ENCODE assay signal across 26 mouse cellular contexts in the genomic region with DNA sequence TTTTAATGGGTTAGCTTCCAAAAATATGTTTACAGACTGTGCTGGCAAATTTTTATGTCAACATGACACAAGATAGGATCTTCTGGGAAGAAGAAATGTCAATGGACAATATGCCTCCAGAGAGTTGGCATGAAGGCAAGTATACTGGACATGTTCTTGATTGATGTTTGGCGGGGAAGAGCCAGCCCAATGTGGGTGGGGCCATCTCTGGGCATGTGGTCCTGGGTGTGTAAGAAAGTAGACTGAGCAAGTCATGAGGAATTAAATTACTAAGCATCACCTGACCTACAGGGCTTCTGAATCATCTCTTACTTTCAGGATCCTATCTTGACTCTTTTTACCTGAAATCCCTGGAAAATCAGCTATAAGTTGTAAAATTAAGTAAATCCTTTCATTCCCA.
"Had no signal": no experiment of that assay in that cellular context is flagged by ENCODE, and none has a peak within 500 bp of the region (broad histone marks: within the 10 kb centered on the region; RNA-seq: fewer than 3 reads in every experiment).

No protein-coding gene starts in this region.

- H3K27me3 ChIP-seq: heart, embryonic 12.5 days; hindbrain, embryonic 13.5 days; hindbrain, embryonic 15.5 days; kidney, embryonic 15.5 days; limb, embryonic 13.5 days; limb, embryonic 15.5 days had no signal

- H3K4me3 ChIP-seq: gastrocnemius, adult 2 months; heart, embryonic 10.5 days; heart, embryonic 12.5 days; hindbrain, embryonic 13.5 days; hindbrain, embryonic 15.5 days; kidney, embryonic 15.5 days; limb, embryonic 13.5 days; limb, embryonic 15.5 days had no signal

- ATAC-seq: hindbrain, postnatal 0 days; intestine, embryonic 16.5 days had no signal

- H3K9me3 ChIP-seq: heart, embryonic 10.5 days; heart, embryonic 12.5 days; hindbrain, embryonic 13.5 days; hindbrain, embryonic 15.5 days; kidney, embryonic 15.5 days; limb, embryonic 13.5 days; limb, embryonic 15.5 days had no signal

- H3K4me2 ChIP-seq: heart, embryonic 12.5 days; hindbrain, embryonic 13.5 days; hindbrain, embryonic 15.5 days; kidney, embryonic 15.5 days; limb, embryonic 13.5 days; limb, embryonic 15.5 days; liver, embryonic 11.5 days had no signal

- H3K36me3 ChIP-seq: heart, embryonic 10.5 days; heart, embryonic 12.5 days; hindbrain, embryonic 13.5 days; hindbrain, embryonic 15.5 days; kidney, embryonic 15.5 days; limb, embryonic 13.5 days; limb, embryonic 15.5 days had no signal

- H3K9ac ChIP-seq: heart, embryonic 12.5 days; hindbrain, embryonic 13.5 days; hindbrain, embryonic 15.5 days; kidney, embryonic 15.5 days; limb, embryonic 13.5 days; limb, embryonic 15.5 days; liver, embryonic 14.5 days had no signal

- H3K27ac ChIP-seq: gastrocnemius, adult 2 months; heart, embryonic 10.5 days; hindbrain, embryonic 13.5 days; hindbrain, embryonic 15.5 days; hindbrain, postnatal 0 days; kidney, embryonic 15.5 days; kidney, postnatal 0 days; limb, embryonic 13.5 days; limb, embryonic 15.5 days; liver, embryonic 14.5 days had no signal

- DNase-seq: gastrocnemius, adult 2 months; gastrocnemius, postnatal 10 days; gastrocnemius, postnatal 25 days; heart, adult 18-20 months; heart, postnatal 10 days; heart, postnatal 4 days; kidney, adult 11 months; kidney, adult 2 months; kidney, adult 9 months; kidney, postnatal 14 days; kidney, postnatal 36 days; layer of hippocampus, adult 9-11 months; layer of hippocampus, postnatal 36 days; left cerebral cortex, postnatal 4 days had no signal

- H3K4me1 ChIP-seq: heart, embryonic 10.5 days; heart, embryonic 12.5 days; hindbrain, embryonic 13.5 days; hindbrain, embryonic 15.5 days; kidney, embryonic 15.5 days; limb, embryonic 13.5 days; limb, embryonic 15.5 days had no signal
